Mouse (Mus musculus) frontal cortex, postnatal 10 days (tissue): ENCODE data around the gene Ptpn21.

Experiments
- DNase-seq, 2 experiments: peaks; one replicate each; pipeline ENCODE4 v3.0.0; 2022; ENCODE audit warnings: low spot score in 2 of 2, mixed read lengths in 1 of 2

Ptpn21 gene

DNA sequence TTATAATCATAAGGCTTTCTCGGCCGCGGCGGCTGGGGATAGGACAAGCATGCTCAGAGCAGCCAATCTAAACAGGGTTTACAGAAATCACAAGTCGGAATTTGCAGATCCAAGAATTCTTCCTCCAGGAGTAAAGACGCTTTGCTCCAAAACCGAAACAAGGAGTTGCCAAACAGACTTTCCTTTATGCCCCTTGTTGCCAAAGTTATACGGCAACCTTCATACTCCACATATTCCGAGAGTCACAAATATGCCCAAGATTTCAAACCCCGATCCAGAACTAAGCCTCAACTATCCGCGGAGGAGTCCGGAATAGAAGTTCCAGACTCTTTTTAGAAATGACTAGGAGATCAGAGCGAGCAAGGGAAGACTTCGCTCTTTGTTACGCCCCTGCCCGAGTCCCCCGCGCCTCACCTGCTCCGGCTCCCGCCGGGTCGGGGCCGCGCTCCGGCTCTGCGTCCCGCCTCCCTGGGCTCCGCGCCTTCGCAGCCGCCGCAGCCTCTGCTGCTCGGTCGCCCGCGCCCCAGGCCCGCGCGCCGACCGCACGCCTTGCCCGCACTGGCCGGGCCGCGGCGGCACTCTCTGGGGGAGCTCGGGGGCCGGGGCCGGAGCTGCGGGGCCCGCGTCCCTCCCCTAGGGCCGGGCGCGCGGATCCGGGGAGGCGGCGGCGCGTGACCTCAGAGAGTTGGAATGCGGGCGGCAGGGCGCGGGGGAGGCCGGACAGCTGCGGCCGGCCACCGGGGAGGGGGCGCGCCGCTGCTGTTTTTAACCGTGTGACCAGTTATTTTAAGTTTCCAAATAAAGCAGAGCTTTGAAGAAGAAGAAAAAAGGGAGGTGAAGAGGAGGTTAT lies at the start of gene Ptpn21:
Gene Ptpn21 (minus strand): TSS at position 455 of the 850 bp plus-strand sequence.
- DNase-seq = peak in 1 of 2 experiments; percentile 24

DNA sequence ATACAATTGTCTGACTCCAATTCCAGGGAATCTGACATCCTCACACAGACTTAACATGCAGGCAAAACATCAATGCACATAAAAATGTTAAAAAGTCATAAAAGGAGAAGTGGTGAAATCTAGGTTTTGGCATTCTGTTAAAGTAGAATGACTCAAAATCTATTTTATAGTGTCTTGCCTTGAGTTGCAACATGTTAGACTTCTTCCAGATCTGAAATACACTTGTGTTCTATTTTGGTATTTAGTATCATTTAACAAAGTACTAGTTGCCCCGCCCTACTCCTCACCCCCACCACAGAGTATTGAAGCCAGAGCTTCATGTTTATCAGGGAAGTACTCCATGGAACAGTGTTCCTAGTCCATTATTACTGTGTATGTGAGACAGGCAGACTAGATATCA lies 47.0 kb upstream of the Ptpn21 start:
- no peak for DNase-seq

- peak in 1 of 2 experiments; percentile 27 for DNase-seq
Observed at GRCm38 (mm10) chr12:98779148-98779547, 41.9 kb upstream of the Ptpn21 start.

DNA sequence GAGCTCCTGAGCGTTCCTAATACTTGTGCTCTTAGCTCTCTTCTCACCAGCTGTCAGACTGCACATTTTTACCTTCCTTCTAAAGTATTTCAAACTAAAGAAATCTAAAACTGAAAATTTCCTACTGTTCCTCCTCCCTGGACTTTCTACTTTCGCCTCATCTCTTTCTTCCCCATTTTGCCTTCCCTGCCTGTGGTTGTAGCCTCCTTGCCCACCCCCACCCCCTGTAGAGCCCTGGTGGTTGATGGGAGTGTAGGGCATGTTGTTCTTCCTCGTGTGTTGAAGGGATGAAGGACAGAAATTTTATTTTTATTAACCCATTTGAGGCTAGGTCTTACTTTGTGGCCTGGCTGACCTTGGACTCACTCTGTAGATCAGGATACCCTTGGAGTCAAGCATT lies 40.3 kb upstream of the Ptpn21 start:
- no peak for DNase-seq

DNA sequence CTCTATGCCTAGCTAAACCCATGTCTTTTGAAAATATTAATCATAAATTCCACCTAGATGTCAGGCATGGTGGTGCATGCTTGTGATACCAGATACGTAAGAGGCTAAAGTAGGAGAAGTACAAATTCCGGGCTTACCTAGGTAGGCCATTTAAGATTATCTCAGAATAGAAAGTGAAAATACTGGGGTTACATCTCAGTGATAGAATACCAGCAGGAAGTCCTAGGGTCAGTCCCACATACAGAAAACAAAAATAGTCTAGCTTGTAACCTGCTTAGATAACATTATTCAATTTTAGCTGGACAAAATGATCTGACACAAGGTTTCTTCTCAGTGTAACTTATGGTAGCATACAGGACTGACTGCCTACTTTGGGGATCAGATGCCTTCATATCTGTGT lies 29.0 kb upstream of the Ptpn21 start:
- DNase-seq = no peak

DNA sequence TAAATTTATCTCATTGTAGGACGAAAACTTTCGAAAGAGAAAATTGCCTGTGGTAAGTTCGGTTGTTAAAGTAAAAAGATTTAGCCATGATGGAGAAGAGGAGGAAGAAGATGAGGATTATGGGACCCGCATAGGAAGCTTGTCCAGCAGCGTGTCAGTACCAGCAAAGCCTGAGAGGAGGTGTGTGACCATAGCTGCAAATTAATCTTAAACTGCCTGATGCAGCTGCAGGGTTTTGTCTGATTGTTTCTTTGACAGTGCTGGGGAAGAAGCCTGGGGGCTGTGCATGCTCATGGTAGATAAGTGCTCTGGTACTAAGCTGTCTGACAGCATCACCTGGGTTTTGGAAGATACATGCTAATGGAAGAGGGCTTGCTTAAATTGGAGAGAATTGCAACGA lies 22.5 kb upstream of the Ptpn21 start:
- no peak for DNase-seq

DNA sequence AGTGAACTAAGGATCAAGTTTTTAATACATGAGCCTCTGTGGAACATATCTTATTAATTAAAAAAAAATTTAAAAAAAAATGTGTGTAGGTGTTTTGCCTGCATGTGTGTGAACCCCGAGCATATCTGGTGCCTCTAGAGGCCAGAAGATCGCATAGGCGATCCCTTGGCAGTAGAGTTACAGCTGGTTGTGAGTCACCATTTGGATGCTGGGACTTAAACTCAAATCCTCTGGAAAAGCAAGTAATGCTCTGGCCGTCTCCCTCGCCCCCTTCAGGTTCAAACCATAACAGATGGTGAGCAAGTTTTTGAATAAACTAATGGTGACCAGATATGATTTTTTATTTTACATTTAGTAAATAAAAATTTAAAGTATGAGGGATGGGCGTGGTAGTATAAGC lies 20.4 kb upstream of the Ptpn21 start:
- DNase-seq = no peak

DNA sequence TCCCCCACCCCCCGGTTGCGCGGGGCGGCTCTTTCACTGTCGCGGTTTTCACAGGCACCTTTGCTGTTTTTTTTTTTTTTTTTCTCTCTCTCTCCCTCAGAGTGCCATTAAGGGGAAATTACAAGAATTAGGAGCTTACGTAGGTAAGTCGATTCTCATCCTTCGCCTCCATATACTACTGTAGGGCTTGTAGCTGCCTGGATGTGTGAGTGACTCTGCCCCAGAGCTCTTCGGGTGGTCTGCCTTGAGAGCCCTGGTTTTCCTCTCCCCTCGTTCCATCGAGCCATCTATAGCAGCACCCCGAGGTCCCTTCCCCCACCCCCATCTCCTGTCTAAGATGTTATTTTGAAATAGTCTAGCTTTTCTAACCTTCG lies 10.2 kb upstream of the Ptpn21 start:
- DNase-seq = no peak

- peak; percentile 84 to 92 for DNase-seq
Observed at GRCm38 (mm10) chr12:98746746-98747379, 9.7 kb upstream of the Ptpn21 start, which contains the start of gene Zc3h14. Gene Zc3h14, plus strand, starts transcription at chr12:98746964.

- DNase-seq = peak in 1 of 2 experiments; percentile 25
Observed at GRCm38 (mm10) chr12:98746131-98746530, 8.9 kb upstream of the Ptpn21 start.

GRCm38 (mm10) chr12:98745626-98746025 lies 8.4 kb upstream of the Ptpn21 start:
- no peak for DNase-seq

DNA sequence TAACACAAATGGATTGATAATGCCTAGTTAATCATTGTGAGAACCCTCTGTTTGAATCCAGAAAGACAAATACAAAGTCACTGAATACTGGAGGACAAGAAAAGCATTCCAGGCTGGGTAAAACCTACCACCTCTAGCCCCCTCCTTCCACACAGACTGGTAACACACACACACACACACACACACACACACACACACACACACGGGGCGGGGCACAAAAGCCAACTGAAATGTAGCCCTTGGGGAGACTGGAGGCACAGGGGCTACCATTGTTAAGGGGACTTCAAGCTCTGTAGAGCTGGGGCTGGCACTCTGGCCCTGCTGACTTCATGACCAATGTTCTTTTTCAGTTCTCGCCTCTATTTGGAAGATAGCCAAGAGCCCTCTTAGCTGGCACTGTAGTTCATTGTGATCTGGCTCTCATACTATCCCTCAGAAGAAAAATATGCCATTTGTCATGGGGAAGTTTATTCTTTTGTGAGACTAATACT lies 3.9 kb upstream of the Ptpn21 start:
- DNase-seq = no peak

- DNase-seq = no peak
Observed at GRCm38 (mm10) chr12:98737801-98738350, 671 bp upstream of the Ptpn21 start.

DNA sequence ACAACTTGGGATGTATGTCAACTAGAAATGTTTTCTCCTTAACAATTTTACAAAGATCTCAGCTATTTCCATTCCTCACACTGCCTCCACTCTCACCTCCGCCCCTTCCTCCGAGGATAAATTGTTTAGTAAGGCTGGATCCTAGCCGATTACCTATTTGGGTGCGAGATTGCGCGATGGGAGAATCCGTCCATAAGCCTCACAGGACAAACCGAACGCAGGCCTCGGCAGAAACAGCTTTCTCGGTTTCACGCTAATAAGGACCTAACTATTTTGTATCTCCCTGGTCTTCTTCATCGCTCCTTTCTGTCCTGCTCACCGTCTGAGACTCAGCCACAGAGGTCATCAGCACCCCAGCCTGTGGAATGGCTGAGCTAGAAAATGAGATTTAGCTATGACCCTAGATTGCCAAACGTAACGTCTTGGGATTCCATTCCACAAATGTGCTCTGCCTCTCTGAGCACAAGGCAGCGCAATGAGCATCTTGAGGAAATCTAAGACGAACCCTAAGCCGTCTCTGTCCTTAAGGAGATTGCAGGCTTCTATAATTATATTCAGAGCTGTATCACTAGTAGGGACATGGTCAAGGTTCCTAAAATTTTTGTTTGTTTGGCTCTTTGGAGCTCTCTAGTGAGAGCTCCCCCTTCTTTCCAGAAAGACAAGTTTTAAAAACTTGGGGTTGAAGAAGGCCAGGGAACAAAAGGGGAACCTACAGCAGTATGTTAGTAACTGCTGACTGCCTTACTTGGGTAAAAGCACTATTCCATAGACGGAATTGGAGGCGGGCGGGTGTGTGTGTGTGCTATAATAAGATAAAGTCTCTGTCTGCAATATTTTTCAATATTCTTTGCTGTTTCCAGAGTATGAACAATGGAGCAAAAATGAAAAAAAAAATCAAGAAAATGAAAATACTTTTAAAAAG lies 2.1 kb downstream of the Ptpn21 start:
- DNase-seq = no peak

GRCm38 (mm10) chr12:98734246-98734879 lies 2.8 kb downstream of the Ptpn21 start:
- peak; percentile 68 to 83 for DNase-seq

DNA sequence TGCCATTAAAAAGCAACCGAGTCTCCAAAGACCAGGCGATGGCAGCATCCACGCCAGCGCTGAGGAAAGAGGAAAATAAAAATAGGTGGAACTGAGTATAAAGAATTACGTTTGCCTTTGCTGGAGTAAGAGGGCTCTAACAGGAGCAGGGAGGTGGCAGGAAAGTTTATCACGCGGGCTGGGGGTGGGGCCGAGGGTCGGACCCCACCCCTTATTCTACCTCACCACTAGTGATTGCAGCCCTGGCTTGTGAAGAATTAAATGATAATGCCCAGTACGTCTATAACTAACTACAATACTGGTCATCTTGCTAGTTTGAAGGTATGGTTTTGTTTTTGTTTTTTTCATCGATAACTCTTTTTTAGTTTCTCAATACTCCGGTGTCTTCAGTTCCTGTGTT lies 3.4 kb downstream of the Ptpn21 start:
- no peak for DNase-seq

DNA sequence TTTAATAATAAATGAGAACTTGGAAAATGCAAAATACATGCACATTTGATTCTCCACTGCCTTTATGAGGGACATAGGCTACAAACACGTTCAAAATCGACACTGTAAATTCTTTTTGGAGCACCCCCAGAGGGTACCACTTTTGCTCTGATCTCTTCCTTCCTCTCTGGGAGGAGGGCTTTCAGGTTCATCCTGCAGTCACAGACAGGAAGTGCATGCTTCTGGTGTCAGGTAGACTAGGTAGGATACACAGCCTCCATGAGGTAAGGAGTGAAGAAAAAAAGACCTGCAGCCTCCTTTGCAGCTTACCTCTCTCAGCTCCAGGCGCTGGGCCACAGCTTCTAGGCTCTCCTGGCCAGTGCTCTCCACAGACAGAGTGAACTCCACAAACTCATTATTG lies 4.0 kb downstream of the Ptpn21 start:
- DNase-seq = no peak

GRCm38 (mm10) chr12:98730682-98731081 lies 6.5 kb downstream of the Ptpn21 start:
- DNase-seq = no peak

DNA sequence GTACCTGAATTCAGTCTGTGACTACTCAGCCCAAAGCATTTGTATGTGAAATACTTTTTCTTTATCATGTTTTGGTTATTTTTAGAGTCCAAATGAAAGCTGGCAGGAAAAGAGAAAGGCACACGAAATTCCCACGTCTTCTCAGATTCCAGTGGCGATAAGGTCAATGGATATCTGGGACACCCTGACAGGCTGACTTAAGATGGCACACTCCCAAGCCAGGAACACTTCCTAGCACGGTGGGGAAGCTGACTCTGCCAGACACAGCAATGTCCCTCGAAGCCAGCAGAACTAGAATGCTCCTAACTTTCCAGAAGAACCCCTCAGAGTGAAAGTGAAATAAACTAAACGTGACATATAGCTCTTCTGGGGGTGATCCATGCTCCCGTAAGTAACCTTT lies 10.0 kb downstream of the Ptpn21 start:
- DNase-seq = no peak

GRCm38 (mm10) chr12:98726078-98726477 lies 11.1 kb downstream of the Ptpn21 start:
- no peak for DNase-seq

GRCm38 (mm10) chr12:98724976-98725375 lies 12.2 kb downstream of the Ptpn21 start:
- DNase-seq = no peak
